Mouse (Mus musculus): Measurements from ENCODE around the gene Supt20. TPM values are rescaled to one million over a fixed set of nuclear protein-coding genes. Genes with fewer than 3 reads are reported as not detected.
"Not testable (repeated sequence)": the region's sequence is repeated elsewhere in the genome, so short reads cannot be mapped to it uniquely, and the experiment has no call there.

The Supt20 gene
- polyA plus RNA-seq, 1 experiment = 68.3 TPM

DNA sequence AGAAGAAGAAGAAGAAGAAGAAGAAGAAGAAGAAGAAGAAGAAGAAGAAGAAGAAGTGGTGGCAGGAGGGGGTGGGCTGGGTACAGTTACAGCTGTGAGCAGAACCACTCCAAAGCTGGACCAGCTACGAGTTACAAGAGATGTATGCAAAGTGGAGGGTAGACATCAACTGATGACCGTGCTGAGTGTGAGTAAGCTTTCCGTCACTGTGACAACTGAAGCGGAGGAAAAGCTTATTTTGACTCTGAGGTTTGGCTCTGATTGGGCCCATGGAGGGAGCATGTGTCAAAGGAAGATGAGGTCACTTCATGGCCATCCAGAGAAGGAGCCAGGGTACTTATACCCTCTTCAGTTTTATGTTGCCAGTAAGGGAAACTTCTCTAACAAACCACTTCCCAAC lies 60.8 kb downstream of the Supt20 start:
- no peak for DNase-seq (ENCODE audit: extremely low spot score in 1 of 2, low spot score in 1 of 2)

DNA sequence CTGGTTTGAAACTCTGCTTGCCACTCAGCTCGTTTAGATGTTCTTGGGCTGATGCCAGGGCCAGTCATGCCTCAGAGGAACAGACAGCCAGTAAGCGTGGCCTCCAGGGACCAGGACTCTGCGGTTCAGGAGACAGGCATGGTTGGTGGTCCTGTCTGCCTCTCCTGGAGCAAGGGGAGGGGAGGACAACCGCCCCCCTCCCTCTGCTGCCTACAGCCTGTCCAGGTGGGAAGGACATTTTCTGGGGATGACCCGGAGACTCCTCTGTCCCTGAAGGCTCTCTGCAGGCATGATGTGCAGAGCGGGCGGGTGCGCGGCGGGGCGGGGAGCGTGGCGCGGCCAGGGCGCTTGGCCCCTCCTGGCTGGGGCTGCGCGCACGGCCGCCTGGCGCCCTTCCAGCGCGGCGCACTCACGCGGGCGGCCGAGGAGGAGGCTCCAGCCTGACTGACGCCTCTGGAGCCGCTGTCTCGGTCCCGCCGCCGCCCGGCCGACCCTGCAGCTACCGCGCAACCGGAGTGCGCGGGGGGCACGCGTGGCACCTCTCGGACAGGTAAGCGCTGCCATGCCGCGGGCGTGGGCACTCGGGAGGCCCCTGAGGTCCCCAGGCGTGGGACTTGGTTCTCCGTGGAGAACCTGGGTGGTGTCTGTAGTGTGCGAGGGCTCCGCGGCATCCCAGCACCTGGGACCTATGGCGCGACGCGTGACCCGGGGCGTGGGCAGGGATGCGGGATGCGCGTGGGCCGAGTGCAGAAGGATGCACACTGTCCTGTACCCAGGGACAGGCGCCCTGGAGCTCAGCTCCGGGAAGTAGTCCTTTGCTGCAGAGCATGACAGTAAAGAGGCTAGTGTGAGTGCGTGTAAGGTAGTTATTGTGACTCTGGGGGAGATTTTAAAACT lies 62.8 kb downstream of the Supt20 start, which contains the start of gene Smad9:
Gene Smad9 (plus strand): TSS at position 438 of the 897 bp plus-strand sequence.
- DNase-seq (ENCODE audit: extremely low spot score in 1 of 2, low spot score in 1 of 2) = peak; percentile 26 to 69

DNA sequence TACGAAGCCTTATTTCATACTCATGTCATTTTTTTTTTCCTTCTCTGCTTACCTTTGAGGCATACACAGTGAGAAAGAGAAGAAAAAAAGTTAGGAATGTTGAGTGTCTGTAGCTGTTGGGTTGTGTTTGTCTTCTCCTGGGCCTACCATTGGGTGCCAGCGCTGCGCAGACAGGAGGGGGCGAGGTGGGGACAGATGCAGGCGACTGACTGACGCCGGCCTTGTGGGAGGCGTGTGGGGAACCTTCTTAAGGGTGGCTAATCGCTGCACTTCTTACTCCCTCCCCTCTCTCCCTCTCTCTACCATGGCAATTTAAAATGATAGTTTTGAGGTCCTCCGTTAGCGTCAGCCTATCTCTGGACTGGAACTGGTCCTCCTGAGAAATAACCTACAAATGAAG lies 63.5 kb downstream of the Supt20 start:
- DNase-seq (ENCODE audit: extremely low spot score in 1 of 2, low spot score in 1 of 2) = peak; percentile 17 to 67

DNA sequence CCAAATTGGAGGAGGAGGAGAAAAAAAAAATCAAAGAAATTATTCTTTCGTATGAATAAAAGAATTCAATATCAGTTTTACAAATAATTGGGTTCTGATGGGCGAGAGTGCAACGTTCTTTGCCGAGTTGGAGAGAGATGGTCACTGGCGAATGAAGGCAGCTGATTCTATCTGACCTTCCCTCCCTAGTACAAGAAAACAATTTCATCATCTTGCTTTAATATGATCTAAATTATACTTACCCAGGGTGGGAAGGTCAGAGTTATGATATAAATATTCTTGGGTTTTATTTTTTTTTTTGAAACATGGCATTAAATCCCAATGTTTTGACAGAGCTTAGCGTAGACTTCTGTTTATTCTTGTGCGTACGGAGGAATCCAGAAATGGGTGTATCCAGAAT lies 64.8 kb downstream of the Supt20 start:
- no peak for DNase-seq (ENCODE audit: extremely low spot score in 1 of 2, low spot score in 1 of 2)

DNA sequence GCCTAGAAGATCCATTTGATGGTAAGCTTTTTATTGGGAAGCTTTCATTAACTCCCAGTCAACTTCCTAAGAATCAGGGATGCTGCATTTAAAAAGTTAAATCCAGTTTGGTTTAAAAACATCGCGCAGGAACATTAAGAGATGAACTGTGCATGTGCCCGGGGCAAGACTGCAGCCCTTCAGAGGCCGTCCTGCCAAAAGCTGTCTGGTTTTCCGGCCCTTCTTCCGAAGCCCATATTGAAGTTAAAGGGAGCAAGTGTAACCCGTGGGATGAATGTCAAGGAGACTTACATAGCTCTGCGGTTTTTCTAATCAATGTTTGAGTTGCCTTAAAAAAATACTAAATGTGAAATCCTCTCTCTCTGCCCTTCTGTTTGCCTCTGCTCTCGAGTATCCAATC lies 66.6 kb downstream of the Supt20 start:
- no peak for DNase-seq (ENCODE audit: extremely low spot score in 1 of 2, low spot score in 1 of 2)

DNA sequence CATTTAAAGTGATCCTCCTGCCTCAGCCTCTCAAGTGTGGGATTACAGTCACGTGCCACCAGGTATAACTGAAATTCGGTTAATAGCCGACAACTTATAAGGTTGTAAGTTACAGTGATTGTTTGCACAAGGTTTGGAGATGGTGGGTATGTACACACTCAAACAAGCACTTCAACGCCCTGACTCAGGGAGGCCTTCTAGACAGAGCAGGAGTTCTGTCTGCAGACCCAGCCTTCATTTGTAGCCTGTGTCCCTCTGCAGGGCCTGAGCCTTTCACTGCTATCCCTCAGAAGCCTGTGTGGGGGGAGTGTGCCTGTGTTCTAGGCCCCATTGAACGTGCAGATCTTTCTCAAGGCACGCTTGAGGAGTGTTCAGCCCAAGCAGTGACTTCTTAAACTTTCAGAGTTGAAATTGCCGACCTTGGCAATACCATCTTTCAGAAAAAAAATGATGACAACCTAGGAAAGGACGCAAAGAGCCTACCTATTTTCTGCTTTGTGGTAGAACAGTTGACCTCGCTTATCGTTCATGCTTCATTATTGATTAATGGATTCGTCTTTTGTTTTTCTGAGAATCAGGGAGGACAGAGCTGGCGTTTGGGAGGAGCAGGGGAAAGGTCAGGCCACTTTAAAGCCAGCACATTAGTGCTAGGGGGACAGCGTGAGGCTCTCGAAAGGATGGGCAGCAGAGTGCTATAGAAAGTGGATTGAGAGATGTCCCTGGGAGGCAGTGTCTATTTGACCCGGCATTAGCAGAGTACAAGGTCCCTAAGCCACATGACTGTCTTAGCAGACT lies 67.9 kb downstream of the Supt20 start:
- DNase-seq (ENCODE audit: extremely low spot score in 1 of 2, low spot score in 1 of 2) = no peak

GRCm38 (mm10) chr3:54761258-54761657 lies 68.7 kb downstream of the Supt20 start:
- no peak for DNase-seq (ENCODE audit: extremely low spot score in 1 of 2, low spot score in 1 of 2)

- peak; percentile 25 to 31 for DNase-seq (ENCODE audit: extremely low spot score in 1 of 2, low spot score in 1 of 2)
Measured at GRCm38 (mm10) chr3:54764418-54764817, 71.8 kb downstream of the Supt20 start.

- not testable (repeated sequence) for DNase-seq (ENCODE audit: extremely low spot score in 1 of 2, low spot score in 1 of 2)
Measured at GRCm38 (mm10) chr3:54765521-54765920, 72.9 kb downstream of the Supt20 start.

GRCm38 (mm10) chr3:54766034-54766433 lies 73.4 kb downstream of the Supt20 start:
- DNase-seq (ENCODE audit: extremely low spot score in 1 of 2, low spot score in 1 of 2) = no peak

DNA sequence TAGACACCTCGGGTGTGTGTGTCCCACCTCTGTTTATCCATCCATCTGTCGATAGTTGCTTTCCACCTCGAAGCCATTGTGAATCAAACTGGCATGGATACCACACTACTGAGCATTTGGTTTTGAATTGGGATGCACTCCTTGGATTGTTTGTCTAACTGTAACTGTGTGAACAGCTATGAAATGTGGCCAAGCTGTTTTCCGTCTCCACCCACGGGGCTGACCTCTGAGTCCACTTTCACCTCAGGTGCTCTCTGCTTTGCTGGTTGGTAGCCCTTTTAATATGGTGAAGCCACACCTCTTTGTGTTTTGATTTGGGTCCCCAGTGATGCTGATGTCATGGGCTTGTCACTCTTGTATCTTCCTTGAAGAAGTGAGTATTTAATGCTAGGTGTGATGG lies 74.2 kb downstream of the Supt20 start:
- DNase-seq (ENCODE audit: extremely low spot score in 1 of 2, low spot score in 1 of 2) = no peak

DNA sequence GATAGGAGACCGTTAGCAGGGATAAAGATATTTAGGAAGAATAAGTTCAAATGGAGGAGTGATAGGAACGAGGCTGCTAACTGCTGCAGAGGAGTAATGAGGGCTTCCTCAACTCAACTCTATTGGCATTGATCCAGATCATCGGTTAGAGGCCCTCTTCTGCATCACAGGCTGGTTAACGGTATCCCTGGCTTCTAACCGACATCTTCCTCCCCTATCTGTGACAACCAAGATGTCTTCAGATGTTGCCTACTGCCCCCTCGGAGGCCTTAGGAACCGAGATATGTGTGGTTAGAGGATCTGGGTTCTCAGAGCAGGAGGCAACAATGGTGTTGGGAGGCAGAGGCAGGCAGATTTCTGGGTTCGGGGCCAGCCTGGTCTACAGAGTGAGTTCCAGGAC lies 76.0 kb downstream of the Supt20 start:
- no peak for DNase-seq (ENCODE audit: extremely low spot score in 1 of 2, low spot score in 1 of 2)

DNA sequence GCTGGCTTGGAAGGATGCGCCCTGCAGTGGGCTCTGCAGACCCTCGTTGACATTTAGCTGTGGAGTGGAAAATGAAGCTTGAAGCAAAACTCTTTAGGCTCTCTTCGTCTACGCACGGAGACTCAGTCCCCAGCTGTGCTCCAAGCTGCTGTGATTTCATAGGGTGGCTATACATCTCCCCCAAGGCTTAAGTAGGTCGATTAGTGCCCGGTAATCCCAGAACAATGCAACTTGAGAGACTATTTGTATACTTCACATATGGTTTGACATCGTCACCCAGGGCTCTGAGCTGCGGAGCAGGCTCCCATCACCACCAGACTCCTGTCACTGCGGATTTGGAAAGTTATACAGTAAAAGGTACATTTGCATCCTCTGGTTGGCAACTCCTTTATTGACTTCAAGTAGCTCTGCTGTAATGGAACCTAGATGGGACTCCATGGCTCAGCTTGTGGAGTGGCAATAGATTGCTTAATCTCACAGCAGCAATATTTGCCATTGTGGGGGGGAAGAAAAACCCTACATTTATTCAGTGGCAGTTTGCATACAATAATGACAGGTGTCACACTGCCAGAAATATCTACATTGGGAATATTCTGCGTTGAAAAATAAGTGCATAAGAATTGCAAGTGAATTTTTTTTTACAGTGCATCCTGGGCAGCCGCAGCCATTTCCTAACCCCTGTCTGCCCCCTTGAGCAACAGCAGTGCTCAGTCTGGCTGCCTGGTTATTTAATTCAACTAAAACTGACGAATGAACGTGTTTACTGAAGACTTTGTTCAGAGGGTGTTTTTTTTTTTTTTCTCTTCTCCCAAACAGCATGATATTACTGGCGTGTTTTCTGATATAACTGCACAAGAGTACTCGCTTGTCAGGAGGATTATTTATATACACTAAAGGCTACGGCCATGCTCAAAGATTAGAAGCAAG lies 77.0 kb downstream of the Supt20 start:
- DNase-seq (ENCODE audit: extremely low spot score in 1 of 2, low spot score in 1 of 2) = no peak

GRCm38 (mm10) chr3:54773613-54774012 lies 81.0 kb downstream of the Supt20 start:
- no peak for DNase-seq (ENCODE audit: extremely low spot score in 1 of 2, low spot score in 1 of 2)

GRCm38 (mm10) chr3:54775989-54776631 lies 83.5 kb downstream of the Supt20 start:
- no peak for DNase-seq (ENCODE audit: extremely low spot score in 1 of 2, low spot score in 1 of 2)

Other genes with a start within 250 kb of the Supt20 start
- gene Gm21958, start 21.5 kb downstream of the Supt20 start, polyA plus RNA-seq (2012; rRNA removed) = not detected in 2 replicates
- gene Exosc8, start 42.6 kb downstream of the Supt20 start, polyA plus RNA-seq (2012; rRNA removed) = 48.6 and 49.4 TPM in 2 replicates
- 24.7 and 29.4 TPM in 2 replicates for gene Alg5, start 42.7 kb downstream of the Supt20 start, polyA plus RNA-seq (2012; rRNA removed)
- 5.7 and 6.2 TPM in 2 replicates for gene Smad9, start 62.8 kb downstream of the Supt20 start, polyA plus RNA-seq (2012; rRNA removed)
- 48.9 and 71.2 TPM in 2 replicates for gene Rfxap, start 115.0 kb downstream of the Supt20 start, polyA plus RNA-seq (2012; rRNA removed)
- 12.6 and 13.5 TPM in 2 replicates for gene Sertm1, start 223.1 kb downstream of the Supt20 start, polyA plus RNA-seq (2012; rRNA removed)

Measured in frontal cortex, adult 2 months (tissue).